Mouse (Mus musculus): Measurements from ENCODE around the gene Reep3. TPM values are rescaled to one million over a fixed set of nuclear protein-coding genes. Genes with fewer than 3 reads are reported as not detected.

Reep3 gene
- total RNA-seq, 2 experiments from 2014 or later = 31.6 to 33.9 TPM

- DNase-seq (ENCODE audit: low spot score in 2 of 2) = no peak
These were observed 118.5 kb downstream of the Reep3 start for GRCm38 (mm10) chr10:66978215-66978614.

GRCm38 (mm10) chr10:66977093-66977492 lies 119.7 kb downstream of the Reep3 start:
- no peak for DNase-seq (ENCODE audit: low spot score in 2 of 2)

GRCm38 (mm10) chr10:66975451-66975850 lies 121.3 kb downstream of the Reep3 start:
- no peak for DNase-seq (ENCODE audit: low spot score in 2 of 2)

- no peak for DNase-seq (ENCODE audit: low spot score in 2 of 2)
These were observed 122.3 kb downstream of the Reep3 start for GRCm38 (mm10) chr10:66974417-66974816.

GRCm38 (mm10) chr10:66973866-66974265 lies 122.9 kb downstream of the Reep3 start:
- no peak for DNase-seq (ENCODE audit: low spot score in 2 of 2)

GRCm38 (mm10) chr10:66973274-66973673 lies 123.5 kb downstream of the Reep3 start:
- no peak for DNase-seq (ENCODE audit: low spot score in 2 of 2)

GRCm38 (mm10) chr10:66970336-66971115 lies 126.2 kb downstream of the Reep3 start:
- DNase-seq (ENCODE audit: low spot score in 2 of 2) = no peak

GRCm38 (mm10) chr10:66969581-66969980 lies 127.2 kb downstream of the Reep3 start:
- DNase-seq (ENCODE audit: low spot score in 2 of 2) = no peak

- DNase-seq (ENCODE audit: low spot score in 2 of 2) = no peak
These were observed 127.7 kb downstream of the Reep3 start for GRCm38 (mm10) chr10:66969081-66969480.

GRCm38 (mm10) chr10:66968541-66968940 lies 128.2 kb downstream of the Reep3 start:
- DNase-seq (ENCODE audit: low spot score in 2 of 2) = no peak

GRCm38 (mm10) chr10:66966391-66967109 lies 130.2 kb downstream of the Reep3 start:
- DNase-seq (ENCODE audit: low spot score in 2 of 2) = peak in 1 of 2 experiments; percentile 28

- no peak for DNase-seq (ENCODE audit: low spot score in 2 of 2)
These were observed 136.6 kb downstream of the Reep3 start for GRCm38 (mm10) chr10:66960136-66960535.

Other genes starting within 250 kb of the Reep3 start
- 100 to 1,000 TPM in 1 of 2 experiments, 10 to 100 TPM in 1; 99.4 to 116 TPM for gene Jmjd1c, start 820 bp downstream of the Reep3 start, total RNA-seq (2021)
- gene Nrbf2, start 188.4 kb upstream of the Reep3 start, total RNA-seq (2021) = 10 to 100 TPM; 14.8 to 16.6 TPM